Mouse (Mus musculus) hindbrain, embryonic 13.5 days (tissue): ENCODE measurements at regions not wholly inside any gene's neighbourhood (a gene's known extent, or its start where the extent isn't known, plus 50 kb on each side); places are given as distances from the start of the nearest gene placed in this dataset.

Source experiments
- ATAC-seq: fragments of 200-750 bp; cut with Nextera tagmentation; 2 replicates; pipeline ENCODE4 v1.8.0; 2017; ENCODE audit warnings: moderate TSS enrichment; ENCODE audit not compliant: low FRiP score
- H3K27ac ChIP-seq: fragments of 300-500 bp; sonication (generic); 2 replicates; pipeline ENCODE4 v1.5.1; 2015; ENCODE audit warnings: inconsistent platforms, mild to moderate bottlenecking, moderate library complexity
- H3K27me3 ChIP-seq: fragments of 300-500 bp; sonication (generic); 2 replicates; pipeline ENCODE4 v1.6.1; 2015; ENCODE audit warnings: mild to moderate bottlenecking, inconsistent platforms
- H3K36me3 ChIP-seq: fragments of 300-500 bp; sonication (generic); 2 replicates; pipeline ENCODE4 v1.6.1; 2015; ENCODE audit warnings: mild to moderate bottlenecking, inconsistent platforms
- H3K4me1 ChIP-seq: fragments of 300-500 bp; sonication (generic); replicated peaks from 2 replicates; pipeline ENCODE4 v1.6.1; 2015; ENCODE audit warnings: inconsistent platforms
- H3K4me2 ChIP-seq: fragments of 300-500 bp; sonication (generic); 2 replicates; pipeline ENCODE4 v1.6.1; 2015; ENCODE audit warnings: inconsistent platforms, mild to moderate bottlenecking, moderate library complexity
- H3K4me3 ChIP-seq: fragments of 300-500 bp; sonication (generic); 2 replicates; pipeline ENCODE4 v1.5.1; 2015; ENCODE audit warnings: mild to moderate bottlenecking, inconsistent platforms
- H3K9ac ChIP-seq: fragments of 300-500 bp; sonication (generic); 2 replicates; pipeline ENCODE4 v1.6.1; 2015; ENCODE audit warnings: mild to moderate bottlenecking, inconsistent platforms
- H3K9me3 ChIP-seq: fragments of 300-500 bp; sonication (generic); 2 replicates; pipeline ENCODE4 v1.6.1; 2016; ENCODE audit warnings: inconsistent platforms
- WGBS: fragments of 180-500 bp; shearing (Covaris S2); methylation state at CpG from one replicate; pipeline ENCODE4 v1.1.7; 2015; 5-methylcytosine and 5-hydroxymethylcytosine counted together

DNA sequence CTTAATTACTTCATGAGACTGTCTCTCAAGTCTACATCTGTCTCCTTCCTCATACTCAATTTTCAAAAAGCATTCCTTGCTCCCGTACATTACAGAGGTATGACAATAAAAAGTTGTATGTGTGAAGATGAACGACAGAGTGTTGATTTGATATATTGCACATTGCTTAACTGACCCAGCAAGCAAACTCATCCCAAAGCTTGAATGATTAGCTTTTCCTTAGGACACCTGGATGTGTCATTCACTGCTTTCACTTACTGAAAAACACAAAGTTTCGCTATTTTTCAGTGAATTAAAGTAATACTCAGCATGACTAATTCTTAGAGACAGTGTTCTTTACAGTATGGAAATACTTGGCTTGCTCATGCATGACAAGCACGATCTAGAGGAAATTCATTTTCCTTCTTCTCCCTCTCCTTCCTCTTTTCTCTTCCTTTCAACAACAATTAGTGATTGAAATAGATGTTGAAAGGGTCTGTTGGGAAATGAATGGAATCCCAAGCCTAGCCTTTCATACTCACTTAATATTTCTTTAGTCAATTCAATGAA lies 159.5 kb upstream of the Prkcq start:
- ATAC-seq = no peak
- Histone ChIP-seq H3K9ac (no peak overlapping the region), H3K27ac (no peak overlapping the region), H3K4me3 (no peak overlapping the region), H3K9me3 (no peaks in the 10 kb centered on the region), H3K4me2 (no peak overlapping the region), H3K36me3 (no peaks in the 10 kb centered on the region), H3K27me3 (no peaks in the 10 kb centered on the region), H3K4me1 (no peaks in the 10 kb centered on the region; the same call in 1 of the 2 replicates)
- WGBS = 75% methylated on average over 4 of the region's 4 CpGs

DNA sequence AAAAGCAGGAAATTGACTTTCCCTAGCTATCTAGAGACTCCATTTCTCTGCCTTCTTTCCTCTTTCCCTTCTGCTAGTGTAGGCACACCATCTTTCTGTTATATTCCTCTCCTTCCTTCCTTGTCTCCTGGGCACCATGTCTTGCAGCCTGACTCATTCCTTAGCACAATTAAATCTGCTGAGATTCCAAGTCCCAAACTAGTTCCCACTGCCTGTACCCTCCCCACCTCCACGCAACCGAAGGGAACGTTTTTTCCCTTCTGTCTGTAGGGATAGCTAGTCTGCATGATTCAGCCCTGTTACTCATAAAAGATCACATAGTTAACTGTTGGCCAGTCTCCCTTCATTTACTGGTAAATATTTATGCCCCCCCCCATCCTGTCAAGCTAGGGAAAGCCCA lies 158.8 kb upstream of the Prkcq start:
- Histone ChIP-seq H3K4me1 (no peaks in the 10 kb centered on the region; the same call in 1 of the 2 replicates), H3K9ac (no peak overlapping the region), H3K4me2 (no peak overlapping the region), H3K27me3 (no peaks in the 10 kb centered on the region), H3K4me3 (no peak overlapping the region), H3K36me3 (no peaks in the 10 kb centered on the region), H3K27ac (no peak overlapping the region), H3K9me3 (no peaks in the 10 kb centered on the region)
- no peak for ATAC-seq
- 92% methylated on average over 3 of the region's 3 CpGs for WGBS

DNA sequence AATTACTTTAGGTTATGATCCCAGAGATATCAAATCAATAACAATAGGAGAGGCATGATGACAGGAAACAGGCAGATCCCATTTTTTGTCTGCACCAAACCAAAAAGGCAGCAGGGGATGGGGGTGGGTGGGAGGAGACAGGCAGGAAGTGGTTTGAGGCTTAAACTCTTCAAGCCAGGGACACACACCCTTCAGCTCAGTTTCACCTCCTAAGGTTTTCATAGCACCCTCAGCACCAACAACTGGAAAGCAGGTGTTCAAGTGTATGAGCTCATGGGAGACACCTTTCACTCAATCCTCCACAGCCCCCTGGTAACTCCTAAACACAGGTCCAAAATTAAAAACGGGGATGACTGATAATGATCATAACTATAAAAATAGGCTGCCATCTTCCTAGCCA lies 155.5 kb upstream of the Prkcq start:
- no peak for ATAC-seq
- H3K27ac ChIP-seq = no peak overlapping the region
- no peaks in the 10 kb centered on the region for H3K36me3 ChIP-seq
- no peaks in the 10 kb centered on the region for H3K9me3 ChIP-seq
- H3K27me3 ChIP-seq = no peaks in the 10 kb centered on the region
- H3K9ac ChIP-seq = no peak overlapping the region
- no peak overlapping the region for H3K4me2 ChIP-seq
- no peak overlapping the region for H3K4me3 ChIP-seq
- 83% methylated on average over 1 of the region's 1 CpGs for WGBS
- H3K4me1 ChIP-seq = no peaks in the 10 kb centered on the region; the same call in 1 of the 2 replicates

DNA sequence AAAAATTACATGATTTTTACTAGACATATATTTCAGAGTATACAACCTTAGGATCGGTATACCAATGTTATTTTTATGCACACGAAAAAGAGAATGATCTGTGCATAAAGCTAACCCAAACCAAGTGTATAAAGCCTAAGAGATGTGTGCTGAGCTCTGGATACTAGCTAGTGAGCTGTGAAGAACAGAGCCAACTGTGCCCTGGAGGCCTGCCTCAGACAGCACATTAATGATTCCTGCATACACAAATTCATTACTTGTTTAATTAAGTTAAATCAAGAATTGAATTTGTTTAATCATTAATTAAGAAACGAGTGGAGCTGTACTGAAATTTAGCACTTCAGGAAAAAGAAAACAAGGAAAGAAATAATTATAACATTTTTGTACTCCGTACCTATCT lies 139.0 kb upstream of the Prkcq start:
- no peaks in the 10 kb centered on the region for H3K36me3 ChIP-seq
- no peak overlapping the region for H3K27ac ChIP-seq
- no peak for ATAC-seq
- WGBS = 86% methylated on average over 4 of the region's 4 CpGs
- no peak overlapping the region for H3K4me2 ChIP-seq
- H3K9ac ChIP-seq = no peak overlapping the region
- peaks cover 11% of the 10 kb centered on the region for H3K27me3 ChIP-seq
- no peak overlapping the region for H3K4me3 ChIP-seq
- peaks cover 11% of the 10 kb centered on the region; the same call in 1 of the 2 replicates for H3K4me1 ChIP-seq
- no peaks in the 10 kb centered on the region for H3K9me3 ChIP-seq

- Histone ChIP-seq H3K27ac (no peak overlapping the region), H3K9me3 (no peaks in the 10 kb centered on the region)
- peak; percentile 54; the same call in 1 of the 2 replicates for ATAC-seq
These were observed 137.7 kb upstream of the Prkcq start for GRCm38 (mm10) chr2:11034178-11034577.

GRCm38 (mm10) chr2:11037343-11037742 lies 134.6 kb upstream of the Prkcq start:
- no peak for ATAC-seq
- Histone ChIP-seq H3K27me3 (peaks cover 13% of the 10 kb centered on the region), H3K36me3 (no peaks in the 10 kb centered on the region), H3K4me3 (no peak overlapping the region), H3K4me2 (no peak overlapping the region), H3K9ac (no peak overlapping the region), H3K4me1 (peaks cover 11% of the 10 kb centered on the region; the same call in 1 of the 2 replicates), H3K9me3 (no peaks in the 10 kb centered on the region), H3K27ac (no peak overlapping the region)
- 54% methylated on average over 11 of the region's 11 CpGs for WGBS

More at GRCm38 (mm10) chr2:11034178-11034577, 137.7 kb upstream of the Prkcq start:
- Histone ChIP-seq H3K36me3 (no peaks in the 10 kb centered on the region), H3K4me3 (no peak overlapping the region), H3K4me2 (no peak overlapping the region), H3K9ac (no peak overlapping the region), H3K27me3 (peaks cover 11% of the 10 kb centered on the region), H3K4me1 (peaks cover 11% of the 10 kb centered on the region; the same call in 1 of the 2 replicates)
- 18% methylated on average over 1 of the region's 1 CpGs for WGBS

- Histone ChIP-seq H3K9ac (no peak overlapping the region), H3K27ac (no peak overlapping the region), H3K36me3 (no peaks in the 10 kb centered on the region), H3K9me3 (no peaks in the 10 kb centered on the region), H3K4me2 (no peak overlapping the region), H3K4me3 (no peak overlapping the region), H3K27me3 (peaks cover 13% of the 10 kb centered on the region), H3K4me1 (peaks cover 11% of the 10 kb centered on the region; the same call in 1 of the 2 replicates)
- no peak for ATAC-seq
- 81% methylated on average over 5 of the region's 5 CpGs for WGBS
These were observed 133.5 kb upstream of the Prkcq start for GRCm38 (mm10) chr2:11038440-11038839.

DNA sequence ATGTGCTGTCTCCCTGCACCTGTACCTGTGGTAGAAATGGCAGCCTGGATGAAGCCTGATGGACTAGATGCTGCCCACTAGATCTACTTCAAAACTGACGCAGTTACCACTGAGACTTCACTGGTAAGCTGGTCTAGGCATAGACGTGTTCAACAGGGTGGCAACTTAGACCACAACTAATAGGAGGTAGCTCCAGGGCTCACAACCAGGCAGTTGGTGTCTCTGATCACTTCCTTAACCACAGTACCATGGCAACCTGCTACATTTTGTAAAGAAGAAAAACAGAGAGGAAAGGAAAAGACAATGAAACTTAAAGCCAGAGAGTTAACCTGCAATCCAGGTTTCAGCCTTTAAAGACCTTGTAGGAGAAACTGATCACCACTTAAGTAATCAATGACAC lies 131.9 kb upstream of the Prkcq start:
- H3K9me3 ChIP-seq = no peaks in the 10 kb centered on the region
- no peak overlapping the region for H3K4me3 ChIP-seq
- peaks cover 12% of the 10 kb centered on the region for H3K27me3 ChIP-seq
- no peak overlapping the region for H3K4me2 ChIP-seq
- 97% methylated on average over 2 of the region's 2 CpGs for WGBS
- ATAC-seq = no peak
- no peaks in the 10 kb centered on the region for H3K36me3 ChIP-seq
- H3K27ac ChIP-seq = no peak overlapping the region
- no peak overlapping the region for H3K9ac ChIP-seq
- peaks cover 6% of the 10 kb centered on the region; the same call in 1 of the 2 replicates for H3K4me1 ChIP-seq

GRCm38 (mm10) chr2:11044727-11045274 lies 127.1 kb upstream of the Prkcq start:
- H3K27me3 ChIP-seq = 0 out of 2 replicates have a peak, but pooled peaks cover 2% of the 10 kb centered on the region
- H3K9ac ChIP-seq = no peak overlapping the region
- no peaks in the 10 kb centered on the region for H3K4me1 ChIP-seq
- H3K27ac ChIP-seq = no peak overlapping the region
- no peak for ATAC-seq
- WGBS = 58% methylated on average over 3 of the region's 3 CpGs
- H3K4me2 ChIP-seq = no peak overlapping the region
- no peaks in the 10 kb centered on the region for H3K36me3 ChIP-seq
- no peaks in the 10 kb centered on the region for H3K9me3 ChIP-seq
- no peak overlapping the region for H3K4me3 ChIP-seq

DNA sequence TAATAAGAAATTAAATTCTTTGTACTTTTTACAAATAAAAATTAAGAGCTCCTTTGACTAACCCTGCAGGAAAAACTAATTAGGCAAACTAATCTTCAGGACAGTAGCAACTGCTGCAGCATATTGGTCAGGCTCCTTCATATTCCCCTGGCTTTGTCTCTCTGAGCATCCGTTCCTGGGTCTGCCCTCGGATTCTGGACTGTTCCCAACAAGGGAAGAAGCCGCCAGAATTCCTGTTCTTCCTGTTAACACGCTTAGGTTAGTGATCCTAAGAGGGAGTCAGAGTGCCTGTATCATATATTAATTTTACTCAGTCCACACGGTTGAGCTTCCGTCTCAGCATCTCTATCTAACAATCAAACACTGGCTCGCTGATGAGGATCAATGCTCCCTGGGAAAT lies 120.3 kb upstream of the Prkcq start:
- 86% methylated on average over 7 of the region's 7 CpGs for WGBS
- no peak for ATAC-seq

DNA sequence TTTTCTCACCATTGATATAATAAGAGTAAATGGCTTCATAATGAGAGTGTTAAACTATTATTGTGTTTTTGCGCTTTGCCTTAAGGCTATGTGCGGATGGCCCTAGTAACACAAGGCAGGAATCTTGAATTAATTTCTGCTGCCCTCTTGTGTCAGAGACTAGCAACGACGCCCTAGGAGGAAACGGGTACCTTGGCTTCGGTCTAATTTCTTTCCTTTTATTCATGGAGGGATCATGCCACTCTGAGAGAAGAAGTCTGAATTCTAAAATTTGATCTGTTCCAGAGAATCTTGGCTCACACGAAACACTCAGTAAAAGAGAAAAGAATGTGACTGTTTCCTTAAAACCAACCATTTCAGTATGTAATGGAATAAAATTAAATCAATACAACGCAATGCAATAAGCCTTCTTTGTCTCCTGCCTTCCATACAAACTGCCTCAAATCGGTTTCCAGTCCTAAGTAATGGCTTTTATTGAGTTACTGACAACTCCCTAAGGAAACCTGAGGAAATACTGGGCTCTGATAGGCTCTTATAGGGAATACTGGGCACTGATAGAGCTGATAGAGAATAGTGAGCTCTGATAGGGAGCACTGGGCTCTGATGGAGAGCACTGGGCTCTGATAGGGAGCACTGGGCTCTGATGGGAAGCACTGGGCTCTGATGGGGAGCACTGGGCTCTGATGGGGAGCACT lies 112.0 kb upstream of the Prkcq start:
- no peak overlapping the region for H3K9ac ChIP-seq

More for the DNA sequence above, 120.3 kb upstream of the Prkcq start:
- Histone ChIP-seq H3K4me1 (no peaks in the 10 kb centered on the region), H3K9me3 (no peaks in the 10 kb centered on the region), H3K4me3 (no peak overlapping the region), H3K4me2 (no peak overlapping the region), H3K9ac (no peak overlapping the region), H3K36me3 (no peaks in the 10 kb centered on the region), H3K27ac (no peak overlapping the region), H3K27me3 (no peaks in the 10 kb centered on the region)

DNA sequence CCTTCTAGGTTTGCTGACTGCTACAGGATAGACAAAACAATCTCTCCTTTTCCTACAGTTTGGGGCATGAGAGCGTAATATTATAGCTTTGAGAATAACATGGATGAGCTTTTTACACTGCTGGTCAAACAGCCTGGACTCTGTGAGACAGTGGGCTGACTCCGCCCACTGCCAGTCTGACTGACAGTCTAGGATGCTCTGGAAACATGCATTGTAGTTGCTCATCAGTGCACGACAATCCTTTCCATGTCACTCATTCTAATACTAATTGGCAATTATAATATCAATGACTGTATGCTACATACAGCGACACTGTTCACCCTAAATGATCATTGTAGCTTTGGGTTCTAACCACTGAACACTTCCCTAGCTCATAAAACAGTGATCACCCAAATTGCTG lies 104.5 kb upstream of the Prkcq start:
- Histone ChIP-seq H3K9ac (no peak overlapping the region), H3K27ac (no peak overlapping the region), H3K4me1 (no peaks in the 10 kb centered on the region), H3K36me3 (no peaks in the 10 kb centered on the region), H3K9me3 (no peaks in the 10 kb centered on the region), H3K4me3 (no peak overlapping the region), H3K4me2 (no peak overlapping the region), H3K27me3 (no peaks in the 10 kb centered on the region)
- WGBS = 58% methylated on average over 4 of the region's 4 CpGs
- no peak for ATAC-seq

More for the DNA sequence above, 112.0 kb upstream of the Prkcq start:
- peak; percentile 92 for ATAC-seq
- Histone ChIP-seq H3K9me3 (no peaks in the 10 kb centered on the region), H3K27me3 (0 out of 2 replicates have a peak, but pooled peaks cover 6% of the 10 kb centered on the region), H3K4me1 (no peaks in the 10 kb centered on the region), H3K36me3 (no peaks in the 10 kb centered on the region), H3K4me3 (no peak overlapping the region), H3K4me2 (no peak overlapping the region), H3K27ac (peak overlapping the region; percentile 55)
- 19% methylated on average over 9 of the region's 9 CpGs for WGBS
